Mouse (Mus musculus) forebrain, postnatal 0 days (tissue): ENCODE measurements at regions not wholly inside any gene's neighbourhood (a gene's known extent, or its start where the extent isn't known, plus 50 kb on each side); places are given as distances from the start of the nearest gene placed in this dataset.

Experiments used
- ATAC-seq: fragments of 200-750 bp; cut with Nextera tagmentation; 2 replicates; pipeline ENCODE4 v1.8.0; 2017; ENCODE audit warnings: mild to moderate bottlenecking, moderate library complexity
- DNase-seq: peaks from one replicate; pipeline ENCODE4 v3.0.0-alpha.2; 2015
- H3K27ac ChIP-seq: fragments of 300-500 bp; sonication (generic); 2 replicates; pipeline ENCODE4 v1.5.1; 2014; ENCODE audit warnings: low read depth, mild to moderate bottlenecking, antibody characterized with exemption, low read length, moderate library complexity, mixed read lengths
- H3K27me3 ChIP-seq: fragments of 300-500 bp; sonication (generic); 2 replicates; pipeline ENCODE4 v1.6.1; 2014; ENCODE audit warnings: mild to moderate bottlenecking, low read length, mixed read lengths; ENCODE audit not compliant: insufficient read depth
- H3K36me3 ChIP-seq: fragments of 300-500 bp; sonication (generic); 2 replicates; pipeline ENCODE4 v1.6.1; 2014; ENCODE audit warnings: mild to moderate bottlenecking, moderate library complexity; ENCODE audit not compliant: insufficient read depth
- H3K4me1 ChIP-seq: fragments of 300-500 bp; sonication (generic); 2 replicates; pipeline ENCODE4 v1.6.1; 2014; ENCODE audit warnings: antibody characterized with exemption; ENCODE audit not compliant: insufficient read depth
- H3K4me2 ChIP-seq: fragments of 300-500 bp; sonication (generic); 2 replicates; pipeline ENCODE4 v1.6.1; 2014; ENCODE audit warnings: low read depth, mild to moderate bottlenecking, moderate library complexity
- H3K4me3 ChIP-seq: fragments of 300-500 bp; sonication (generic); 2 replicates; pipeline ENCODE4 v1.5.1; 2014; ENCODE audit warnings: low read depth, low read length, mixed read lengths
- H3K9ac ChIP-seq: fragments of 300-500 bp; sonication (generic); 2 replicates; pipeline ENCODE4 v1.6.1; 2014; ENCODE audit warnings: mild to moderate bottlenecking
- H3K9me3 ChIP-seq: fragments of 300-500 bp; sonication (generic); 2 replicates; pipeline ENCODE4 v1.6.1; 2016; ENCODE audit warnings: low read length
- CTCF ChIP-seq: sonication (generic); IDR thresholded peaks from 2 replicates; pipeline ENCODE4 v1.5.1; 2016; ENCODE audit warnings: antibody characterized with exemption, control low read depth, low read depth
- WGBS: fragments of 180-500 bp; shearing (Covaris S2); extraction: QIAGEN DNeasy Blood & Tissue Kit; methylation state at CpG from one replicate; pipeline ENCODE4 v1.1.7; 2014; 5-methylcytosine and 5-hydroxymethylcytosine counted together

GRCm38 (mm10) chr9:117717346-117717745 is 87.6 kb upstream of the Rbms3 start:
- Histone ChIP-seq H3K27ac (no peak overlapping the region), H3K27me3 (no peaks in the 10 kb centered on the region), H3K4me3 (no peak overlapping the region), H3K4me2 (no peak overlapping the region), H3K9ac (no peak overlapping the region), H3K4me1 (no peaks in the 10 kb centered on the region), H3K9me3 (no peaks in the 10 kb centered on the region), H3K36me3 (no peaks in the 10 kb centered on the region)
- TF ChIP-seq CTCF, result no peak
- no peak for DNase-seq
- no peak for ATAC-seq
- 88% methylated on average over 4 of the region's 4 CpGs for WGBS

DNA sequence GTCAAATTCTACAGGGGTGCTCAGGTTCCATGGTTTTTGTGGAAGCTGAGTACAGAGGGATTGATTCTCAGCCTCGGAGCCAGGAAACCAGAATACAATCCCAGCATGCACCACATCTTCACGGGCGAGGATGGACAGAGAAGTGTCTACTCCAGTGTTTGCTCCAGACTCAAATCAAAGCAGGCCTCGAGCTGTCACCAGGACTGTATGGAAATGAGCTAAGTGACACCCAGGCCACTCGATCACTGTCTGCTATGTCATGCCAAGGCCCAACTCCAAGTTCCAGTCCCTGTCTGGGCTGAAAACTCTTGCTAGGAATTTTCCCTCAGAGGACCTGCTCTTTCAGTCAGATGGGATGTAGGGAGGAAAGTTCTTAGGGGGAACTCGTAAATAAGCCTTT is 86.8 kb upstream of the Rbms3 start:
- no peak for TF ChIP-seq CTCF
- H3K9me3 ChIP-seq, result no peaks in the 10 kb centered on the region
- no peak for ATAC-seq
- H3K9ac ChIP-seq, result no peak overlapping the region
- H3K4me1 ChIP-seq, result no peaks in the 10 kb centered on the region
- H3K4me3 ChIP-seq, result no peak overlapping the region
- no peak for DNase-seq
- H3K36me3 ChIP-seq, result no peaks in the 10 kb centered on the region
- 80% methylated on average over 6 of the region's 6 CpGs for WGBS
- H3K27ac ChIP-seq, result no peak overlapping the region
- no peak overlapping the region for H3K4me2 ChIP-seq
- H3K27me3 ChIP-seq, result no peaks in the 10 kb centered on the region

- H3K4me2 ChIP-seq, result no peak overlapping the region
- no peak for ATAC-seq
- no peaks in the 10 kb centered on the region for H3K36me3 ChIP-seq
- H3K9ac ChIP-seq, result no peak overlapping the region
- no peaks in the 10 kb centered on the region for H3K4me1 ChIP-seq
- no peaks in the 10 kb centered on the region for H3K27me3 ChIP-seq
- TF ChIP-seq CTCF, result no peak
- no peak overlapping the region for H3K4me3 ChIP-seq
- WGBS, result 88% methylated on average over 13 of the region's 13 CpGs
- no peak overlapping the region for H3K27ac ChIP-seq
- no peaks in the 10 kb centered on the region for H3K9me3 ChIP-seq
- no peak for DNase-seq
These were observed 85.3 kb upstream of the Rbms3 start for GRCm38 (mm10) chr9:117714741-117715675.

- H3K4me3 ChIP-seq, result no peak overlapping the region
- H3K36me3 ChIP-seq, result no peaks in the 10 kb centered on the region
- H3K4me2 ChIP-seq, result no peak overlapping the region
- DNase-seq, result no peak
- H3K4me1 ChIP-seq, result no peaks in the 10 kb centered on the region
- 76% methylated on average over 4 of the region's 4 CpGs for WGBS
- H3K27ac ChIP-seq, result no peak overlapping the region
- H3K9me3 ChIP-seq, result no peaks in the 10 kb centered on the region
- TF ChIP-seq CTCF, result no peak
- H3K9ac ChIP-seq, result no peak overlapping the region
- H3K27me3 ChIP-seq, result no peaks in the 10 kb centered on the region
- no peak for ATAC-seq
These were observed 83.4 kb upstream of the Rbms3 start for GRCm38 (mm10) chr9:117713121-117713520.

DNA sequence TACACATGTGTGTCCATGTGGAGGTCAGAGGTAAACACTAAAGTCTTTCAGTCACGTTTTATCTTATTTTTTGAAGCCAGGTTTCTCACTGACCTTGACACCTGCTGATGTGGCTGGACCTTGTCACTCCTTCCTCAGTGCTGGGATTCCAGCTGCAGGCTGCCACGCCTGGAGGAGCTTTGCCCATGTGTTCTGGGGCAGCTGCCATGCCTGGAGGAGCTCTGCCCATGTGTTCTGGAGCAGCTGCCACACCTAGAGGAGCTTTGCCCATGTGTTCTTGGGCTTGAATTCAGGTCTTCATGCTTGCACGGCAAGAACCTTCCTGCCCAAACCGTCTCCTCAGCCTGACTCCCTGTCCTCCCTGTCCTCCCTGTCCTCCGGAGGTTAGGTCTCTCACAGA is 82.1 kb upstream of the Rbms3 start:
- Histone ChIP-seq H3K9ac (no peak overlapping the region), H3K27me3 (no peaks in the 10 kb centered on the region), H3K4me1 (no peaks in the 10 kb centered on the region), H3K4me2 (no peak overlapping the region), H3K27ac (no peak overlapping the region), H3K4me3 (no peak overlapping the region), H3K9me3 (no peaks in the 10 kb centered on the region), H3K36me3 (no peaks in the 10 kb centered on the region)
- no peak for TF ChIP-seq CTCF
- no peak for DNase-seq
- WGBS, result 87% methylated on average over 5 of the region's 5 CpGs
- no peak for ATAC-seq

GRCm38 (mm10) chr9:117710966-117711365 is 81.3 kb upstream of the Rbms3 start:
- ATAC-seq (no peak), DNase-seq (no peak)
- H3K27me3 ChIP-seq, result no peaks in the 10 kb centered on the region
- WGBS, result 91% methylated on average over 9 of the region's 9 CpGs
- TF ChIP-seq CTCF, result no peak
- H3K4me2 ChIP-seq, result no peak overlapping the region
- H3K9ac ChIP-seq, result no peak overlapping the region
- H3K36me3 ChIP-seq, result no peaks in the 10 kb centered on the region
- no peaks in the 10 kb centered on the region for H3K4me1 ChIP-seq
- no peak overlapping the region for H3K4me3 ChIP-seq
- no peaks in the 10 kb centered on the region for H3K9me3 ChIP-seq
- H3K27ac ChIP-seq, result no peak overlapping the region

DNA sequence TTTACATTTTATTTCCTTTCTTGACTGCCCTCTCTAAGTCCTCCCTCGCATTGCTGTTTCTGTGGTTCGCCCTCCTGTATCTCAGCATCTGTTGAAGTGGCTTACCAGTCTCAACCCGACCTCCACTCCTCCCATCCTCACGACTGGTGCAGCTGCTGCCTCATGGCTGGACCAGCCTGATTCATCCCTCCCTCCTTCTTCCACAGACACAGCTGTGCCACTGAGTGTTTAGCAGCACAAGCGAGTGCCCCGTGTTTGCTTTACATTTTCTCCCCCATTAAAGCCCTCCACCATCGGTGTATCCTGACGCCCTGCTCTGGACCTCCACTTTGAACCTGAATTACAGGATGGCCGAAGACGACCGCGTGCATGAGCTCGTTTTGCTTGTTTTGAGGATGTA is 80.0 kb upstream of the Rbms3 start:
- H3K4me2 ChIP-seq, result no peak overlapping the region
- DNase-seq, result no peak
- H3K36me3 ChIP-seq, result no peaks in the 10 kb centered on the region
- H3K4me3 ChIP-seq, result no peak overlapping the region
- ATAC-seq, result no peak
- 90% methylated on average over 13 of the region's 13 CpGs for WGBS
- no peaks in the 10 kb centered on the region for H3K9me3 ChIP-seq
- no peak for TF ChIP-seq CTCF
- no peak overlapping the region for H3K27ac ChIP-seq
- H3K9ac ChIP-seq, result no peak overlapping the region
- no peaks in the 10 kb centered on the region for H3K4me1 ChIP-seq
- no peaks in the 10 kb centered on the region for H3K27me3 ChIP-seq
